Mouse (Mus musculus) right cerebral cortex, postnatal 36 days (tissue): ENCODE measurements around the gene Fam151b.

Source experiments
- DNase-seq, 2 experiments: peaks; one replicate each; pipeline ENCODE4 v3.0.0; 2022; ENCODE audit warnings: low spot score in 2 of 2, mixed read lengths in 1 of 2

Fam151b gene

GRCm38 (mm10) chr13:92483852-92484463, at the start of gene Fam151b:
Gene Fam151b, minus strand, starts transcription at chr13:92484015.
- peak; percentile 87 to 91 for DNase-seq

- no peak for DNase-seq
Observed at GRCm38 (mm10) chr13:92532216-92532615, 48.4 kb upstream of the Fam151b start.

- DNase-seq: no peak
Observed at GRCm38 (mm10) chr13:92531237-92531636, 47.4 kb upstream of the Fam151b start.

- peak; percentile 92 to 94 for DNase-seq
Observed at GRCm38 (mm10) chr13:92530721-92531211, 47.0 kb upstream of the Fam151b start, which contains the start of gene Zfyve16. Gene Zfyve16, minus strand, starts transcription at chr13:92530868.

- DNase-seq: no peak
Observed at GRCm38 (mm10) chr13:92529828-92530720, 46.3 kb upstream of the Fam151b start.

- no peak for DNase-seq
Observed at GRCm38 (mm10) chr13:92523178-92523813, 39.5 kb upstream of the Fam151b start.

GRCm38 (mm10) chr13:92504871-92505270, 21.1 kb upstream of the Fam151b start:
- DNase-seq: no peak

GRCm38 (mm10) chr13:92491923-92492322, 8.1 kb upstream of the Fam151b start:
- DNase-seq: no peak

GRCm38 (mm10) chr13:92490817-92491216, 7.0 kb upstream of the Fam151b start:
- no peak for DNase-seq

- peak; percentile 26 to 32 for DNase-seq
Observed at GRCm38 (mm10) chr13:92483348-92483747, 467 bp downstream of the Fam151b start.

- no peak for DNase-seq
Observed at GRCm38 (mm10) chr13:92470151-92470550, 13.7 kb downstream of the Fam151b start.

GRCm38 (mm10) chr13:92469381-92469780, 14.4 kb downstream of the Fam151b start:
- DNase-seq: no peak

- no peak for DNase-seq
Observed at GRCm38 (mm10) chr13:92467891-92468290, 15.9 kb downstream of the Fam151b start.

GRCm38 (mm10) chr13:92464698-92465097, 19.1 kb downstream of the Fam151b start:
- DNase-seq: no peak

- DNase-seq: no peak
Observed at GRCm38 (mm10) chr13:92446872-92447271, 36.9 kb downstream of the Fam151b start.

GRCm38 (mm10) chr13:92440286-92440685, 43.5 kb downstream of the Fam151b start:
- DNase-seq: no peak

- DNase-seq: no peak
Observed at GRCm38 (mm10) chr13:92438656-92439055, 45.2 kb downstream of the Fam151b start.

GRCm38 (mm10) chr13:92427351-92427855, 56.4 kb downstream of the Fam151b start:
- no peak for DNase-seq

GRCm38 (mm10) chr13:92426294-92427051, 57.3 kb downstream of the Fam151b start:
- DNase-seq: no peak

- peak; percentile 34 to 53 for DNase-seq
Observed at GRCm38 (mm10) chr13:92425758-92426264, 58.0 kb downstream of the Fam151b start, which contains the start of gene Ankrd34b. Gene Ankrd34b, plus strand, starts transcription at chr13:92425896.

- DNase-seq: no peak
Observed at GRCm38 (mm10) chr13:92423711-92424110, 60.1 kb downstream of the Fam151b start.
